26 mouse cellular contexts compared by ENCODE assay signal in the genomic region with DNA sequence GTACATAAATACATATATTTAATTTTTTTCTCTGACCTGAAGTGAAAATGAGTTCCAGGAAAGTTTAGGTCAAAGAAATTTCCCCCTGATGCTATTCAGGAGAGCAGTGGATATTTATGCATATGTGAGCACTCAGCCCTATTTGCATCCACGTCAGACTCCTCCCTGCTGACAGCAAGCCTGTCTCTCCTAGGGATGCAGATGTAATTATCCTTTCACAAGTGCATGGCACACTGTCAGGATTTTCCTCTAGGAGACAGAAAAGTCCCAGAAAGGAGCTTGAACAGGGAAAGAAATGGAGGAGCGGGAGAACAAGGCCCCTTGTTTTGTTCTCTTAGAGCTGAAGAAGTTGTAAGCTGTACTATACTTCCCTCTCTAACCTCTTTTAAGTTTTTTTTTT.
DNase-seq lines count a peak whose midpoint lies in the region; ATAC-seq and TF ChIP-seq lines count a peak whose summit lies in the region.
"Had no signal": no experiment of that assay in that cellular context is flagged by ENCODE, and none has a peak within 500 bp of the region (broad histone marks: within the 10 kb centered on the region; RNA-seq: fewer than 3 reads in every experiment).

No protein-coding gene starts in this region.

- H3K27me3 ChIP-seq in forebrain, embryonic 13.5 days: no peaks in the 10 kb centered on the region
- no peaks in the 10 kb centered on the region for H3K27me3 ChIP-seq in forebrain, postnatal 0 days (ENCODE audit: insufficient read depth, low read length)
- no peaks in the 10 kb centered on the region for H3K27me3 ChIP-seq in forebrain, embryonic 15.5 days
- H3K27me3 ChIP-seq in forebrain, embryonic 10.5 days (ENCODE audit: poor library complexity, severe bottlenecking): no peaks in the 10 kb centered on the region
- H3K27me3 ChIP-seq: embryonic facial prominence, embryonic 13.5 days; embryonic facial prominence, embryonic 15.5 days had no signal

- TF ChIP-seq CTCF in forebrain, postnatal 0 days (IDR thresholded peaks at IDR 0.05; ENCODE audit: low read depth): no peak

- 0 out of 2 replicates have a peak, but pooled peaks have one; percentile 36 for ATAC-seq in forebrain, embryonic 13.5 days
- ATAC-seq in forebrain, postnatal 0 days: no peak
- no peak for ATAC-seq in forebrain, embryonic 15.5 days (replicated peaks)
- peak; percentile 38; the same call in 1 of the 2 replicates for ATAC-seq in frontal cortex, adult (ENCODE audit: low TSS enrichment)
- ATAC-seq: activated CD4-positive, CD25-positive, alpha-beta regulatory T cell, adult 4 months; CD4-positive, CD25-positive, alpha-beta regulatory T cell, adult 4 months; Patski had no signal

- H3K9me3 ChIP-seq in forebrain, embryonic 13.5 days (replicated peaks): no peaks in the 10 kb centered on the region
- no peaks in the 10 kb centered on the region for H3K9me3 ChIP-seq in forebrain, postnatal 0 days (ENCODE audit: low read length)
- H3K9me3 ChIP-seq in forebrain, embryonic 15.5 days: no peaks in the 10 kb centered on the region
- H3K9me3 ChIP-seq in forebrain, embryonic 10.5 days: no peaks in the 10 kb centered on the region
- H3K9me3 ChIP-seq: embryonic facial prominence, embryonic 13.5 days; embryonic facial prominence, embryonic 15.5 days had no signal

- H3K9ac ChIP-seq in forebrain, embryonic 13.5 days: no peak overlapping the region
- H3K9ac ChIP-seq in forebrain, postnatal 0 days: no peak overlapping the region
- no peak overlapping the region for H3K9ac ChIP-seq in forebrain, embryonic 15.5 days (replicated peaks)
- H3K9ac ChIP-seq: embryonic facial prominence, embryonic 13.5 days; embryonic facial prominence, embryonic 15.5 days had no signal

- H3K4me2 ChIP-seq in forebrain, embryonic 13.5 days: no peak overlapping the region
- no peak overlapping the region for H3K4me2 ChIP-seq in forebrain, postnatal 0 days (ENCODE audit: low read depth)
- H3K4me2 ChIP-seq in forebrain, embryonic 15.5 days (replicated peaks): no peak overlapping the region
- H3K4me2 ChIP-seq: embryonic facial prominence, embryonic 13.5 days; embryonic facial prominence, embryonic 15.5 days had no signal

- peaks cover 3% of the 10 kb centered on the region; the same call in 1 of the 2 replicates for H3K4me1 ChIP-seq in forebrain, embryonic 13.5 days
- no peaks in the 10 kb centered on the region; the same call in 1 of the 2 replicates for H3K4me1 ChIP-seq in forebrain, postnatal 0 days (ENCODE audit: insufficient read depth)
- no peaks in the 10 kb centered on the region for H3K4me1 ChIP-seq in forebrain, embryonic 15.5 days
- H3K4me1 ChIP-seq in forebrain, embryonic 10.5 days: no peaks in the 10 kb centered on the region; the same call in 1 of the 2 replicates
- H3K4me1 ChIP-seq: embryonic facial prominence, embryonic 13.5 days; embryonic facial prominence, embryonic 15.5 days had no signal

- H3K36me3 ChIP-seq in forebrain, embryonic 13.5 days (ENCODE audit: poor library complexity, severe bottlenecking): no peaks in the 10 kb centered on the region
- no peaks in the 10 kb centered on the region for H3K36me3 ChIP-seq in forebrain, postnatal 0 days (ENCODE audit: insufficient read depth)
- H3K36me3 ChIP-seq in forebrain, embryonic 15.5 days: no peaks in the 10 kb centered on the region
- no peaks in the 10 kb centered on the region for H3K36me3 ChIP-seq in forebrain, embryonic 10.5 days (replicated peaks)
- H3K36me3 ChIP-seq: embryonic facial prominence, embryonic 13.5 days; embryonic facial prominence, embryonic 15.5 days; G1E had no signal

- no peak for DNase-seq in forebrain, postnatal 0 days
- no peak for DNase-seq in forebrain, embryonic 10.5 days (ENCODE audit: extremely low spot score, low spot score)
- no peak for DNase-seq in frontal cortex, postnatal 36 days (ENCODE audit: low spot score in 2 of 2)
- DNase-seq in brain, adult 2 months (ENCODE audit: low read depth, low spot score): peak; percentile 42
- no peak for DNase-seq in cerebellum, adult 11 months
- DNase-seq: adrenal gland, adult 8-10 months; adrenal gland, postnatal 14 days; adrenal gland, postnatal 36 days; B cell, adult 2 months; cerebellum, adult 18-20 months; cerebellum, adult 8-10 months; cerebellum, adult 9-11 months; cerebellum, postnatal 14 days; cerebellum, postnatal 36 days; embryo, embryonic 11 days; gastrocnemius, adult 2 months had no signal

- H3K27ac ChIP-seq in forebrain, embryonic 13.5 days: peak overlapping the region; percentile 8; the same call in 1 of the 2 replicates
- no peak overlapping the region for H3K27ac ChIP-seq in forebrain, postnatal 0 days (ENCODE audit: low read depth, low read length)
- H3K27ac ChIP-seq in forebrain, embryonic 15.5 days (replicated peaks): peak overlapping the region; percentile 35
- no peak overlapping the region for H3K27ac ChIP-seq in forebrain, embryonic 10.5 days
- H3K27ac ChIP-seq: embryonic facial prominence, embryonic 13.5 days; embryonic facial prominence, embryonic 15.5 days; gastrocnemius, adult 2 months had no signal

- no peak overlapping the region for H3K4me3 ChIP-seq in forebrain, embryonic 13.5 days
- no peak overlapping the region for H3K4me3 ChIP-seq in forebrain, postnatal 0 days (ENCODE audit: low read depth, low read length)
- no peak overlapping the region for H3K4me3 ChIP-seq in forebrain, embryonic 15.5 days
- no peak overlapping the region for H3K4me3 ChIP-seq in forebrain, embryonic 10.5 days
- H3K4me3 ChIP-seq: embryonic facial prominence, embryonic 13.5 days; embryonic facial prominence, embryonic 15.5 days; erythroblast, embryonic 14.5 days; gastrocnemius, adult 2 months had no signal

- 33% methylated on average over 2 of the region's 2 CpGs for WGBS in forebrain, embryonic 13.5 days
- whole genome bisulfite sequencing in forebrain, postnatal 0 days: 30% methylated on average over 2 of the region's 2 CpGs
- 39% methylated on average over 2 of the region's 2 CpGs for WGBS in forebrain, embryonic 15.5 days
- 75% methylated on average over 2 of the region's 2 CpGs for WGBS in forebrain, embryonic 10.5 days

Comparison
In these comparisons a context has a peak if more than half of its experiments do, and no peak if none do; other contexts are left out.
1. ATAC-seq: peak in forebrain, embryonic 13.5 days (single experiment) and frontal cortex, adult (single experiment); none in forebrain, postnatal 0 days (single experiment) and forebrain, embryonic 15.5 days (single experiment).
2. H3K27ac ChIP-seq: peak in forebrain, embryonic 13.5 days (single experiment) and forebrain, embryonic 15.5 days (single experiment); none in forebrain, postnatal 0 days (single experiment) and forebrain, embryonic 10.5 days (single experiment).